Mouse (Mus musculus) stomach, embryonic 15.5 days (tissue): ENCODE measurements around the gene Nupl1. TPM values are rescaled to one million over a fixed set of nuclear protein-coding genes. Genes with fewer than 3 reads are reported as not detected.

Experiments
- ATAC-seq: fragments of 200-750 bp; cut with Nextera tagmentation; 2 replicates; pipeline ENCODE4 v1.8.0; 2017; ENCODE audit warnings: low read depth, moderate number of reproducible peaks, moderate TSS enrichment; ENCODE audit not compliant: insufficient read depth, low FRiP score
- H3K27ac ChIP-seq: fragments of 300-500 bp; sonication (generic); 2 replicates; pipeline ENCODE4 v1.5.1; 2015; ENCODE audit warnings: mild to moderate bottlenecking, inconsistent platforms
- H3K27me3 ChIP-seq: fragments of 300-500 bp; sonication (generic); replicated peaks from 2 replicates; pipeline ENCODE4 v1.6.1; 2015; ENCODE audit warnings: inconsistent platforms
- H3K36me3 ChIP-seq: fragments of 300-500 bp; sonication (generic); 2 replicates; pipeline ENCODE4 v1.6.1; 2015; ENCODE audit warnings: inconsistent platforms
- H3K4me1 ChIP-seq: fragments of 300-500 bp; sonication (generic); 2 replicates; pipeline ENCODE4 v1.6.1; 2015; ENCODE audit warnings: inconsistent platforms
- H3K4me2 ChIP-seq: fragments of 300-500 bp; sonication (generic); 2 replicates; pipeline ENCODE4 v1.6.1; 2015; ENCODE audit warnings: mild to moderate bottlenecking, inconsistent platforms
- H3K4me3 ChIP-seq: fragments of 300-500 bp; sonication (generic); replicated peaks from 2 replicates; pipeline ENCODE4 v1.5.1; 2015; ENCODE audit warnings: inconsistent platforms
- H3K9ac ChIP-seq: fragments of 300-500 bp; sonication (generic); 2 replicates; pipeline ENCODE4 v1.6.1; 2015; ENCODE audit warnings: inconsistent platforms
- H3K9me3 ChIP-seq: fragments of 300-500 bp; sonication (generic); 2 replicates; pipeline ENCODE4 v1.6.1; 2016; ENCODE audit warnings: inconsistent platforms
- WGBS: fragments of 180-500 bp; shearing (Covaris S2); methylation state at CpG from one replicate; pipeline ENCODE4 v1.1.7; 2015; 5-methylcytosine and 5-hydroxymethylcytosine counted together
- polyA plus RNA-seq: library from polyadenylated mRNA; unstranded; fragments of >200 nt; fragmentation: Nextera tagmentation; extraction: Ambion mirVana; gene quantifications from 2 replicates; pipeline ENCODE4 v1.2.1, GENCODE M21; 2015

The Nupl1 gene
- polyA plus RNA-seq, 1 experiment from 2014 or later: 0.06 TPM

GRCm38 (mm10) chr14:60216125-60216524 is 35.1 kb downstream of the Nupl1 start:
- H3K27ac ChIP-seq: peak overlapping the region; percentile 51
- H3K4me1 ChIP-seq: no peaks in the 10 kb centered on the region
- no peak overlapping the region for H3K4me3 ChIP-seq
- no peaks in the 10 kb centered on the region; the same call in 1 of the 2 replicates for H3K36me3 ChIP-seq
- no peaks in the 10 kb centered on the region for H3K27me3 ChIP-seq
- no peaks in the 10 kb centered on the region for H3K9me3 ChIP-seq
- no peak for ATAC-seq
- no peak overlapping the region for H3K4me2 ChIP-seq
- 74% methylated on average over 1 of the region's 1 CpGs for WGBS
- no peak overlapping the region for H3K9ac ChIP-seq

GRCm38 (mm10) chr14:60215000-60215399 is 36.2 kb downstream of the Nupl1 start:
- ATAC-seq: no peak

GRCm38 (mm10) chr14:60214040-60214439 is 37.2 kb downstream of the Nupl1 start:
- no peak for ATAC-seq
- 48% methylated on average over 1 of the region's 1 CpGs for WGBS

More at GRCm38 (mm10) chr14:60215000-60215399, 36.2 kb downstream of the Nupl1 start:
- 85% methylated on average over 3 of the region's 3 CpGs for WGBS
- no peak overlapping the region for H3K4me3 ChIP-seq
- no peaks in the 10 kb centered on the region for H3K4me1 ChIP-seq
- no peaks in the 10 kb centered on the region for H3K27me3 ChIP-seq
- no peaks in the 10 kb centered on the region for H3K9me3 ChIP-seq
- H3K9ac ChIP-seq: no peak overlapping the region
- H3K4me2 ChIP-seq: no peak overlapping the region
- H3K36me3 ChIP-seq: no peaks in the 10 kb centered on the region
- H3K27ac ChIP-seq: no peak overlapping the region; the same call in 1 of the 2 replicates

GRCm38 (mm10) chr14:60209166-60209565 is 42.1 kb downstream of the Nupl1 start:
- Histone ChIP-seq H3K4me2 (no peak overlapping the region), H3K36me3 (no peaks in the 10 kb centered on the region), H3K4me1 (no peaks in the 10 kb centered on the region), H3K9ac (no peak overlapping the region), H3K27me3 (no peaks in the 10 kb centered on the region), H3K27ac (no peak overlapping the region), H3K4me3 (no peak overlapping the region), H3K9me3 (no peaks in the 10 kb centered on the region)
- no peak; the same call in 1 of the 2 replicates for ATAC-seq
- WGBS: 72% methylated on average over 7 of the region's 7 CpGs

More at GRCm38 (mm10) chr14:60214040-60214439, 37.2 kb downstream of the Nupl1 start:
- Histone ChIP-seq H3K4me3 (no peak overlapping the region), H3K9me3 (no peaks in the 10 kb centered on the region), H3K27me3 (no peaks in the 10 kb centered on the region), H3K27ac (no peak overlapping the region), H3K36me3 (no peaks in the 10 kb centered on the region), H3K4me1 (no peaks in the 10 kb centered on the region), H3K4me2 (no peak overlapping the region), H3K9ac (no peak overlapping the region)

- 86% methylated on average over 6 of the region's 6 CpGs for WGBS
- no peak overlapping the region for H3K9ac ChIP-seq
- H3K36me3 ChIP-seq: no peaks in the 10 kb centered on the region
- H3K4me3 ChIP-seq: no peak overlapping the region
- H3K27ac ChIP-seq: no peak overlapping the region
- ATAC-seq: no peak
- no peak overlapping the region for H3K4me2 ChIP-seq
- H3K4me1 ChIP-seq: no peaks in the 10 kb centered on the region
- H3K27me3 ChIP-seq: no peaks in the 10 kb centered on the region
- H3K9me3 ChIP-seq: no peaks in the 10 kb centered on the region
Measured at GRCm38 (mm10) chr14:60204993-60205392, 46.2 kb downstream of the Nupl1 start.

DNA sequence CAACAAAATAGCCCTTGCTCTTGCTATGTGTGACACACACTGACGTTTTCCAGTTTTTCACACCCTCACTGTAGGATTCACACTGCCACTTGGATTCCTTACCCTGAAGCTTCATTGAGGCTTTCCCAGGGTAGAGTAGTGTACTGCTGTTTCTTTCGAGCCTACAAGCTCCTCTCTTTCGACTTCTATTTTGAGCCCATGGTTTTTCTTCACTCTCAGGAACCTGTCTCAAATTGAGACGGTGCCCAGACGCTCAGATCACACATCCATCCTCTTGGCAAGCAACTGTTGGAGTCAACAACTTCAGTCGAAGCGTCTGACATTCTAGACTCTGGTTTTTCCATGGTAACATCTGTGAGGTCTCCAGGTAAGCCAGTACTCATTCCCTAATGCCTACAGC is 54.3 kb downstream of the Nupl1 start, which contains the start of gene Atp8a2:
Gene Atp8a2, minus strand, starts transcription at position 296 of the 400 bp plus-strand sequence.
- Histone ChIP-seq H3K9ac (no peak within 1 kb of the TSS), H3K9me3 (no peaks in the 10 kb centered on the region), H3K27ac (no peak within 1 kb of the TSS), H3K4me1 (no peaks in the 10 kb centered on the region), H3K4me3 (no peak within 1 kb of the TSS), H3K36me3 (no peaks in the 10 kb centered on the region), H3K4me2 (no peak within 1 kb of the TSS), H3K27me3 (no peaks in the 10 kb centered on the region)
- WGBS: 65% methylated on average over 7 of the region's 7 CpGs
- ATAC-seq: no peak

DNA sequence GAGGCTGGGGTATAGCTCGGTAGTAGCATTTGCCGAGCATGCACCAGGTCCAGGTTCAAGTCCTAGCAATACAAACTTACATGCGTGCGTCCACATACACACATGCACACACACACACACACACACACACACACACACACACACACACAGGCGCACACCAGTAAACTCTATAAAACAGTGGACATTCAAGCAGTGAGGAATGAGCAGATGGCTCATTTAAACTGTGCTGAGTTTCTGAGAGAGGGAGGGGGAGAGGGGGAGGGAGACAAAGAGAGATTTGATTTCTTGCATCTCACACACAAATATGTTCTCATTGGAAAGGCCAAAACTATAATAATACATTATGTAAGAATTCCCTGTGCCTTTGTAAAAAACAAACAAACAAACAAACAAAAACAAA is 55.2 kb downstream of the Nupl1 start:
- no peak overlapping the region for H3K4me2 ChIP-seq
- no peaks in the 10 kb centered on the region for H3K36me3 ChIP-seq
- no peak overlapping the region for H3K4me3 ChIP-seq
- H3K27me3 ChIP-seq: no peaks in the 10 kb centered on the region
- no peak overlapping the region for H3K27ac ChIP-seq
- WGBS: 78% methylated on average over 5 of the region's 5 CpGs
- no peaks in the 10 kb centered on the region for H3K4me1 ChIP-seq
- no peak for ATAC-seq
- H3K9me3 ChIP-seq: no peaks in the 10 kb centered on the region
- H3K9ac ChIP-seq: no peak overlapping the region

DNA sequence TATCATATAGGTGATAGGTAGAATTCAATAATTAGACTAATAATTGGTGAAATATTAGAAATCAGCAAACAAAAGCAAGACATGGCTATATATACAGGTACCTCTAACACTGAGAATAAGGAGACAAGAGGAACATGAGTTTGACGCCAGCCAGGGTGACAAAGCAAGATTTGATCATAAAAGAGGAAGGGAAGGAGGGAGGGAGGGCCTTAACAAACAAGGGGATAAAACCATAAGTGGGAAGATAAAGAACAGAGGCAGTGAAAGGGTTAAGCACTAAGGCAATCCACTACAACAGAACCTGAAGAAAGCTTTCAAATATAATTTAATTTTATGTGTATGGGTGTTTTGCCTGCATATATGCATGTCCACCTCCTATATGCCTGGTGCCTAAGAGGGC is 56.6 kb downstream of the Nupl1 start:
- Histone ChIP-seq H3K4me1 (no peaks in the 10 kb centered on the region), H3K9me3 (no peaks in the 10 kb centered on the region), H3K27me3 (no peaks in the 10 kb centered on the region), H3K27ac (no peak overlapping the region), H3K4me3 (no peak overlapping the region), H3K9ac (no peak overlapping the region), H3K36me3 (no peaks in the 10 kb centered on the region), H3K4me2 (no peak overlapping the region)
- ATAC-seq: no peak
- 73% methylated on average over 1 of the region's 1 CpGs for WGBS

GRCm38 (mm10) chr14:60189771-60190170 is 61.5 kb downstream of the Nupl1 start:
- H3K4me1 ChIP-seq: no peaks in the 10 kb centered on the region
- H3K4me2 ChIP-seq: no peak overlapping the region
- WGBS: 81% methylated on average over 5 of the region's 5 CpGs
- ATAC-seq: no peak
- H3K27ac ChIP-seq: no peak overlapping the region
- no peaks in the 10 kb centered on the region for H3K36me3 ChIP-seq
- H3K9me3 ChIP-seq: no peaks in the 10 kb centered on the region
- H3K9ac ChIP-seq: no peak overlapping the region
- no peak overlapping the region for H3K4me3 ChIP-seq
- no peaks in the 10 kb centered on the region for H3K27me3 ChIP-seq

DNA sequence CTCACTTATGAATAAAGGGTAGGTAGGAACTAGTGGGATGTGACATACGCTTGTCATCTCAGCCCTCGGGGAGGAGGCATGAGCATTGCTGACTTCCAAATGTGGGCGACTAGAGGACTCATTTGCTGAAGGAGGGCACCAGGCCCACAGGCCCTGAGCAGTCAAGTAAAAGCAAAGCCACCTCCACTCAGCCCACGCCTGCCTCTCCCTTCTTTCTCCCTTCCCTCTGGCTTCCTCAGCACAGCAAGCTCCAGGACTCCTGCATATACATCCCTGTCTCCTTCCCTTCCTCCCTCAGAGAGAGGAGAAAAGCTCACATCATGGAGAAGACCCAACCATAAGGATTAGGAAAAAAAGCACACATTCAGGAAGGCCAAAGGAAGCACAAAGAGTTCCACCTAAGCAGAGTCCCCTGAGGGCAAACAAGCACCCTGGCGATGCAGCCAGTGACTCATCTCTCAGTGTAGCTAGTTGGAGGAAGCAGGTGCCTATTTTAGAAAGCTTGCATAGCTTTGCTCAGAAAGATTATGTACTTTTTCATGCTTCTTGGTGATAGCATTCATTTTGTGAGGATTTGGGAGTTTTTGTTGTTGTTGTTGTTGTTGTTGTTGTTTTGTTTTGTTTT is 62.9 kb downstream of the Nupl1 start:
- Histone ChIP-seq H3K27ac (no peak overlapping the region), H3K4me3 (no peak overlapping the region), H3K9ac (no peak overlapping the region), H3K4me1 (no peaks in the 10 kb centered on the region), H3K4me2 (no peak overlapping the region), H3K9me3 (no peaks in the 10 kb centered on the region), H3K27me3 (no peaks in the 10 kb centered on the region), H3K36me3 (no peaks in the 10 kb centered on the region)
- ATAC-seq: no peak
- 77% methylated on average over 5 of the region's 5 CpGs for WGBS

DNA sequence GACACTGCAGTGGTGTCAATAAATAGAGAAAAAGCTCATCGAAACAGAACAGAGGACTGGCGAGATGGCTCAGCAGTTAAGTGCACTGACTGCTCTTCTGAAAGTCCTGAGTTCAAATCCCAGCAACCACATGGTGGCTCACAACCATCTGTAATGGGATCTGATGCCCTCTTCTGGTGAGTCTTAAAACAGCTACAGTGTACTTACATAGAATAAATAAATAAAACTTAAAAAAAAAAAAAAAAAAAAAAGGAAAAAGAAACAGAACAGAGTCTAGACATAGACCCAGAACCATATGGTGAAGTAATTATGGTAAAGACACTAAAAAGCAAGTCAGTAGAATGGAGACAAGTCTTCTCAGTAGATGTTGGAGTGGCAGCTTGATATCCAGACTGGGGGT is 69.9 kb downstream of the Nupl1 start:
- H3K27me3 ChIP-seq: no peaks in the 10 kb centered on the region; the same call in 1 of the 2 replicates
- no peaks in the 10 kb centered on the region for H3K36me3 ChIP-seq
- no peak for ATAC-seq
- H3K9ac ChIP-seq: no peak overlapping the region
- 91% methylated on average over 2 of the region's 2 CpGs for WGBS
- no peak overlapping the region for H3K27ac ChIP-seq
- H3K9me3 ChIP-seq: no peaks in the 10 kb centered on the region
- H3K4me2 ChIP-seq: no peak overlapping the region
- no peaks in the 10 kb centered on the region for H3K4me1 ChIP-seq
- no peak overlapping the region for H3K4me3 ChIP-seq

DNA sequence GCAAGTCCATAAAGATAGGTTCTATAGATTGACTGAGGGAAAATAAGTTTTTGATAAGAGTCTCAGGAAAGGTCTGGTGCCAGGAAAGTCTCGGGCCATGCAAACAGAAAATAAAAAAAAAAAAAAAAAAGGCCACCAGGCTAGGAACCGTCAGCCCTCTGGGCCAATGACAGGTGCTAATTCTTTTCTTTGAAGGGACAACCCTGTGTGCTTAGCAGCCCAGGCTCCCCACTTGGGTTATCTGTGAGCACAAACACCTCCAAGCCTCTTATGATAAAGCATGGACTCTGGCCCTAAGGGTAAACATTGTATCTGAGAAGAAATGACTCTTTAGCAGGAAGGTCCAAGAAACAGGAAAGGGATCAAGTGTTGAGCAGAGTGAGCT is 72.7 kb downstream of the Nupl1 start:
- H3K36me3 ChIP-seq: no peaks in the 10 kb centered on the region
- peak; percentile 90 for ATAC-seq
- H3K27ac ChIP-seq: peak overlapping the region; percentile 76
- H3K4me3 ChIP-seq: peak overlapping the region; percentile 64
- H3K4me1 ChIP-seq: no peaks in the 10 kb centered on the region
- H3K27me3 ChIP-seq: peaks cover 10% of the 10 kb centered on the region; the same call in 1 of the 2 replicates
- no peak overlapping the region for H3K9ac ChIP-seq
- 45% methylated on average over 2 of the region's 2 CpGs for WGBS
- no peak overlapping the region for H3K4me2 ChIP-seq
- no peaks in the 10 kb centered on the region for H3K9me3 ChIP-seq
